Mouse (Mus musculus) stomach, adult 2 months (tissue): ENCODE data around the gene Spryd3. TPM values are rescaled to one million over a fixed set of nuclear protein-coding genes. Genes with fewer than 3 reads are reported as not detected.

Experiments used
- polyA plus RNA-seq: library from polyadenylated mRNA; depleted of rRNA; stranded (reverse); fragments of >200 nt; gene quantifications from 2 replicates; pipeline ENCODE4 v1.2.3, GENCODE M21; 2012; rRNA removed

The Spryd3 gene
- 31.6 and 32.7 TPM in 2 replicates for polyA plus RNA-seq

GRCm38 (mm10) chr15:102136129-102136758 is at the start of gene Spryd3:
Gene Spryd3 (minus strand): TSS chr15:102136234.

DNA sequence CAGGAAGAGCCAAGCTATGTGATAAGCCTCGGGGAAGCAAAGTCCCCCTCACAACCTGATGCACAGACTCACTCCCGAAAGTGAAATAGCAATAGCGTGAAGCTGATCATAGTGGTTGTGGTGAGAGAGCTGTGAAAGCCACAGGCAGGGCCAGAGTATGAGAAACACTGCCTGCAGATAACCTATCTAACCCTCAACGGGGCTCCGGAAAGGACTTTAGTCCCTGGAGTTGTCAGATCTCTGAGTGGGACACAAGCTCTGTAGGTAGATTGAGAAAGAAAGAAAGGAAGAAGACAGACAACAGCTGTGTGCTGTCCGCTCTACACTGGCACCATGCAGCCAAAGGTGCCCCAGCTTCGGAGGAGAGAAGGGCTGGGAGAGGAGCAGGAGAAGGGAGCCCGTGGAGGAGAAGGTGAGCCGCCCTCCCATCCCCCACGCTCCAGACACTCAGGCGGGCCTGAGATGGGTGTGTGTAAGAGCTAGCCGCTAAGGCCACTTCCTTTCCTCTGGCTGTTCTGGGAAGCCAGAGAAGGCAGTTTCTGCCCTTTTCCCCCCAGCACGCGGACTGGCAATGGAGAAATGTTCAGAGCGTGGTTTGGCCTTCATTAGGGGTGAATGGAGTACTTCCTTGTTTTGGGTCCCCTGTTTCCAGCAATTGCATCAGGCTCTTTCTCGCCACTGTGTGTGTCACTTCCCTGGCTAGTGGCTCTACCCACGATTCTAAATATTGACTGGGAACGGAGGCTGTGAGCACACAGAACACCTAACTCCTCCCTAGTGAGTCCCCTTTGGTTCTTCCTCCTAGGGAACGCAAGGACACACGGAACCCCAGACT is 14.5 kb upstream of the Spryd3 start, which contains the start of gene Soat2:
Soat2 (plus strand) TSS at position 226 of the 835 bp plus-strand sequence.

GRCm38 (mm10) chr15:102144274-102144711 is 8.3 kb upstream of the Spryd3 start, which contains the start of gene Igfbp6:
Gene Igfbp6 (plus strand): TSS chr15:102144362.

GRCm38 (mm10) chr15:102100161-102100981 is 35.7 kb downstream of the Spryd3 start, which contains the start of gene Tns2:
Gene Tns2 (plus strand): TSS chr15:102100413.

GRCm38 (mm10) chr15:102073559-102074069 is 62.4 kb downstream of the Spryd3 start, which contains the start of gene Eif4b:
Gene Eif4b (plus strand): TSS chr15:102073773.

Other genes with a start within 250 kb of the Spryd3 start
- 0.50 and 0.67 TPM in 2 replicates for gene Krt76, start 243.3 kb downstream of the Spryd3 start, polyA plus RNA-seq
- gene Krt4, start 211.5 kb downstream of the Spryd3 start, polyA plus RNA-seq, result 456 and 601 TPM in 2 replicates
- 3.8 and 3.9 TPM in 2 replicates for gene Krt79, start 195.9 kb downstream of the Spryd3 start, polyA plus RNA-seq
- gene Krt78, start 181.9 kb downstream of the Spryd3 start, polyA plus RNA-seq, result 11.4 and 15.9 TPM in 2 replicates
- gene Krt8, start 131.8 kb downstream of the Spryd3 start, polyA plus RNA-seq, result 1,182 and 1,269 TPM in 2 replicates
- gene Krt18, start 108.1 kb downstream of the Spryd3 start, polyA plus RNA-seq, result 248 and 336 TPM in 2 replicates
- gene Eif4b, start 62.5 kb downstream of the Spryd3 start, polyA plus RNA-seq, result 14.5 and 19.1 TPM in 2 replicates
- 67.8 and 68.1 TPM in 2 replicates for gene Tns2, start 35.8 kb downstream of the Spryd3 start, polyA plus RNA-seq
- gene Igfbp6, start 8.1 kb upstream of the Spryd3 start, polyA plus RNA-seq, result 38.2 and 48.3 TPM in 2 replicates
- 8.3 and 10.1 TPM in 2 replicates for gene Soat2, start 14.3 kb upstream of the Spryd3 start, polyA plus RNA-seq
- 5.2 and 6.7 TPM in 2 replicates for gene Zfp740, start 67.0 kb upstream of the Spryd3 start, polyA plus RNA-seq
- 16.5 and 23.7 TPM in 2 replicates for gene Csad, start 68.5 kb upstream of the Spryd3 start, polyA plus RNA-seq
- 1.9 and 3.1 TPM in 2 replicates for gene Itgb7, start 95.7 kb upstream of the Spryd3 start, polyA plus RNA-seq
- 29.2 and 33.2 TPM in 2 replicates for gene Rarg, start 121.3 kb upstream of the Spryd3 start, polyA plus RNA-seq
- gene Gm9918, start 134.3 kb upstream of the Spryd3 start, polyA plus RNA-seq, result 0.06 TPM in 2 replicates
- gene Mfsd5, start 143.2 kb upstream of the Spryd3 start, polyA plus RNA-seq, result 57.4 and 84.1 TPM in 2 replicates
- gene Espl1, start 160.0 kb upstream of the Spryd3 start, polyA plus RNA-seq, result 2.2 and 4.3 TPM in 2 replicates
- gene Pfdn5, start 189.9 kb upstream of the Spryd3 start, polyA plus RNA-seq, result 10.2 and 10.5 TPM in 2 replicates
- 24.7 and 27.7 TPM in 2 replicates for gene Myg1, start 195.5 kb upstream of the Spryd3 start, polyA plus RNA-seq
- gene Aaas, start 214.5 kb upstream of the Spryd3 start, polyA plus RNA-seq, result 22.6 and 24.0 TPM in 2 replicates
- 0.05 and 0.10 TPM in 2 replicates for gene Sp7, start 230.9 kb upstream of the Spryd3 start, polyA plus RNA-seq